Mouse (Mus musculus): Measurements from ENCODE around the gene Pcnx4. TPM values are rescaled to one million over a fixed set of nuclear protein-coding genes. Genes with fewer than 3 reads are reported as not detected.
A peak's percentile ranks its signal among the peaks of the same experiment; 100 is the strongest.
"Not testable (repeated sequence)": the region's sequence is repeated elsewhere in the genome, so short reads cannot be mapped to it uniquely, and the experiment has no call there.

Pcnx4 gene
- polyA plus RNA-seq, 1 experiment from 2014 or later = 26.0 TPM

DNA sequence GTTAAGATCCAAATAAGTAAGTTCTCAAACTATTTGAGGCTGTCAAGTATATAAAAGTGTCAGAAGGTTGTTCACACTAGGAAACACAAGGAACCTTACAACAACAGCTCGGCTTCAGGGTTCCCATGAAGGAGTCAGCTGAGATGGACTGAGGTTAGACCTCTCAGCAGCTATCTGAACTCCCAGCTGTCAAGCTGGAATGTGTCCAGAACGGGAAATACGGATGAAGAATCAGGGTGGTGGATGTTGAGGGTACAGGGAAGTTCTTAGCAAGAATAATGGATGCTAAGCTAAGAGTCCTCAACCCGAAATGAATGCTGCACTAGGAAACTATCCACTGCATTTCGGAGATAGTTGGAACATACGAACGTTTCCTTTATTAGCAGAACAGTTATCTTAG lies 3.9 kb upstream of the Pcnx4 start:
- Histone ChIP-seq H3K4me2 (no peak overlapping the region), H3K4me3 (no peak overlapping the region), H3K4me1 (peaks cover 8% of the 10 kb centered on the region), H3K36me3 (replicated peaks) (no peaks in the 10 kb centered on the region), H3K27ac (no peak overlapping the region), H3K9ac (no peak overlapping the region), H3K27me3 (replicated peaks) (no peaks in the 10 kb centered on the region), H3K9me3 (no peaks in the 10 kb centered on the region)
- no peak for ATAC-seq (replicated peaks)
- 85% methylated on average over 7 of the region's 7 CpGs for WGBS

- H3K4me2 ChIP-seq = no peak overlapping the region
- no peaks in the 10 kb centered on the region for H3K36me3 ChIP-seq (replicated peaks)
- H3K9ac ChIP-seq = no peak overlapping the region
- no peak overlapping the region for H3K27ac ChIP-seq
- 85% methylated on average over 6 of the region's 6 CpGs for WGBS
- no peaks in the 10 kb centered on the region for H3K27me3 ChIP-seq (replicated peaks)
- no peak overlapping the region for H3K4me3 ChIP-seq
- no peak for ATAC-seq (replicated peaks)
- H3K9me3 ChIP-seq = no peaks in the 10 kb centered on the region
- H3K4me1 ChIP-seq = peaks cover 12% of the 10 kb centered on the region
These were observed 2.2 kb upstream of the Pcnx4 start for GRCm38 (mm10) chr12:72533986-72534385.

- H3K4me1 ChIP-seq = peaks cover 12% of the 10 kb centered on the region
- H3K9me3 ChIP-seq = no peaks in the 10 kb centered on the region
- peak overlapping the region; percentile 79 for H3K4me3 ChIP-seq
- peak overlapping the region; percentile 74 for H3K9ac ChIP-seq
- 37% methylated on average over 3 of the region's 3 CpGs for WGBS
- H3K27me3 ChIP-seq (replicated peaks) = no peaks in the 10 kb centered on the region
- H3K36me3 ChIP-seq (replicated peaks) = no peaks in the 10 kb centered on the region; the same call in 1 of the 2 replicates
- peak overlapping the region; percentile 58 for H3K4me2 ChIP-seq
- ATAC-seq (replicated peaks) = no peak
- H3K27ac ChIP-seq = peak overlapping the region; percentile 71
These were observed 584 bp upstream of the Pcnx4 start for GRCm38 (mm10) chr12:72535599-72535998.

GRCm38 (mm10) chr12:72538571-72538970 lies 2.4 kb downstream of the Pcnx4 start:
- WGBS = 89% methylated on average over 10 of the region's 10 CpGs
- no peaks in the 10 kb centered on the region for H3K9me3 ChIP-seq
- H3K4me3 ChIP-seq = no peak overlapping the region
- no peak for ATAC-seq (replicated peaks)
- H3K4me1 ChIP-seq = peaks cover 12% of the 10 kb centered on the region
- H3K27ac ChIP-seq = no peak overlapping the region
- peaks cover 4% of the 10 kb centered on the region; the same call in 1 of the 2 replicates for H3K36me3 ChIP-seq (replicated peaks)
- H3K9ac ChIP-seq = no peak overlapping the region
- no peaks in the 10 kb centered on the region for H3K27me3 ChIP-seq (replicated peaks)
- no peak overlapping the region for H3K4me2 ChIP-seq

GRCm38 (mm10) chr12:72554347-72554746 lies 18.2 kb downstream of the Pcnx4 start:
- Histone ChIP-seq H3K27me3 (replicated peaks) (no peaks in the 10 kb centered on the region), H3K9me3 (no peaks in the 10 kb centered on the region), H3K9ac (no peak overlapping the region), H3K4me2 (no peak overlapping the region), H3K4me3 (no peak overlapping the region), H3K36me3 (replicated peaks) (no peaks in the 10 kb centered on the region), H3K27ac (no peak overlapping the region), H3K4me1 (no peaks in the 10 kb centered on the region)
- WGBS = 64% methylated on average over 4 of the region's 4 CpGs
- no peak for ATAC-seq (replicated peaks)

DNA sequence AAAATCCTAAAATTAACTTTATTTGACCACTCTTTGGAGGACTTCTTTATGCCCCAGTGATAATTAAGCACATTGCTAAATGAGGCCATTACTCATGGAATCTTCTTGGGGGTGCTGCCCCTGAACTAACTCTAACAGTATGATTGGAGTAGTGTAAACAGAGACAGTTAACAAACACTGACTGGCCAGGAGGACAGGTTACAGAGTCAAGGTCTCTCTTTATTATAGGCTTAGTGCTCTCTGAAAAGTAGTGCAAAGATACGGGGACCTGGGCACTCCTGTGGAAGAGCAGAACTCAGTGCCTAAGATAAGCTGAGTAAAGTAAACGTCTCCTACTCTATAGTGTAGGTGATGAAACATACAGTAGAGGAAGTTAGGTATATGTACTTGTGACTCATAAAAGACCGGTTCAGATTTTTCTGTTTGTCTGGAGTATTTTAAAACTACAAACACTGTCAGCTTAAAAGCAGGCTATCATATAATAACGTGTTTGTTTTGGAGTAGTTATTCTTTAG lies 28.2 kb downstream of the Pcnx4 start:
- Histone ChIP-seq H3K4me3 (no peak overlapping the region), H3K27me3 (replicated peaks) (no peaks in the 10 kb centered on the region), H3K4me1 (no peaks in the 10 kb centered on the region)

GRCm38 (mm10) chr12:72582021-72582420 lies 45.8 kb downstream of the Pcnx4 start:
- 95% methylated on average over 3 of the region's 3 CpGs for WGBS
- Histone ChIP-seq H3K27me3 (replicated peaks) (no peaks in the 10 kb centered on the region), H3K36me3 (replicated peaks) (0 out of 2 replicates have a peak, but pooled peaks cover 6% of the 10 kb centered on the region), H3K4me1 (no peaks in the 10 kb centered on the region), H3K9me3 (no peaks in the 10 kb centered on the region), H3K9ac (no peak overlapping the region), H3K27ac (no peak overlapping the region), H3K4me2 (no peak overlapping the region), H3K4me3 (no peak overlapping the region)
- no peak for ATAC-seq (replicated peaks)

More for the DNA sequence above, 28.2 kb downstream of the Pcnx4 start:
- WGBS = 90% methylated on average over 4 of the region's 4 CpGs
- Histone ChIP-seq H3K27ac (no peak overlapping the region), H3K4me2 (no peak overlapping the region), H3K9me3 (no peaks in the 10 kb centered on the region), H3K36me3 (replicated peaks) (0 out of 2 replicates have a peak, but pooled peaks cover 3% of the 10 kb centered on the region), H3K9ac (no peak overlapping the region)
- no peak for ATAC-seq (replicated peaks)

GRCm38 (mm10) chr12:72583099-72583498 lies 46.9 kb downstream of the Pcnx4 start:
- no peaks in the 10 kb centered on the region for H3K4me1 ChIP-seq
- no peaks in the 10 kb centered on the region for H3K27me3 ChIP-seq (replicated peaks)
- no peak overlapping the region for H3K4me2 ChIP-seq
- H3K9ac ChIP-seq = no peak overlapping the region
- H3K9me3 ChIP-seq = no peaks in the 10 kb centered on the region
- ATAC-seq (replicated peaks) = no peak
- H3K36me3 ChIP-seq (replicated peaks) = 0 out of 2 replicates have a peak, but pooled peaks cover 6% of the 10 kb centered on the region
- WGBS = 92% methylated on average over 2 of the region's 2 CpGs
- H3K27ac ChIP-seq = no peak overlapping the region
- H3K4me3 ChIP-seq = no peak overlapping the region

- H3K36me3 ChIP-seq (replicated peaks) = no peaks in the 10 kb centered on the region
- no peak overlapping the region for H3K27ac ChIP-seq
- no peak overlapping the region for H3K4me2 ChIP-seq
- H3K9ac ChIP-seq = no peak overlapping the region
- H3K4me3 ChIP-seq = no peak overlapping the region
- no peaks in the 10 kb centered on the region for H3K9me3 ChIP-seq
- WGBS = 95% methylated on average over 1 of the region's 1 CpGs
- H3K4me1 ChIP-seq = no peaks in the 10 kb centered on the region
- ATAC-seq (replicated peaks) = no peak
- no peaks in the 10 kb centered on the region for H3K27me3 ChIP-seq (replicated peaks)
These were observed 49.2 kb downstream of the Pcnx4 start for GRCm38 (mm10) chr12:72585339-72585738.

GRCm38 (mm10) chr12:72592991-72593390 lies 56.8 kb downstream of the Pcnx4 start:
- Histone ChIP-seq H3K27me3 (replicated peaks) (no peaks in the 10 kb centered on the region), H3K36me3 (replicated peaks) (no peaks in the 10 kb centered on the region), H3K4me3 (no peak overlapping the region), H3K9me3 (no peaks in the 10 kb centered on the region), H3K4me1 (no peaks in the 10 kb centered on the region), H3K27ac (no peak overlapping the region), H3K9ac (no peak overlapping the region), H3K4me2 (no peak overlapping the region)
- ATAC-seq (replicated peaks) = no peak

- H3K27ac ChIP-seq = no peak overlapping the region
- H3K36me3 ChIP-seq (replicated peaks) = no peaks in the 10 kb centered on the region
- no peak for ATAC-seq (replicated peaks)
- 62% methylated on average over 2 of the region's 2 CpGs for WGBS
- no peak overlapping the region for H3K4me3 ChIP-seq
- no peak overlapping the region for H3K4me2 ChIP-seq
- H3K27me3 ChIP-seq (replicated peaks) = no peaks in the 10 kb centered on the region
- H3K9ac ChIP-seq = no peak overlapping the region
- no peaks in the 10 kb centered on the region for H3K9me3 ChIP-seq
- H3K4me1 ChIP-seq = no peaks in the 10 kb centered on the region
These were observed 57.8 kb downstream of the Pcnx4 start for GRCm38 (mm10) chr12:72594001-72594400.

GRCm38 (mm10) chr12:72598731-72599130 lies 62.5 kb downstream of the Pcnx4 start:
- H3K27ac ChIP-seq; H3K4me3 ChIP-seq; H3K4me2 ChIP-seq; H3K4me1 ChIP-seq; ATAC-seq (replicated peaks); H3K9me3 ChIP-seq; H3K36me3 ChIP-seq (replicated peaks); H3K27me3 ChIP-seq (replicated peaks); H3K9ac ChIP-seq: not testable (repeated sequence)
- WGBS = 90% methylated on average over 2 of the region's 2 CpGs

DNA sequence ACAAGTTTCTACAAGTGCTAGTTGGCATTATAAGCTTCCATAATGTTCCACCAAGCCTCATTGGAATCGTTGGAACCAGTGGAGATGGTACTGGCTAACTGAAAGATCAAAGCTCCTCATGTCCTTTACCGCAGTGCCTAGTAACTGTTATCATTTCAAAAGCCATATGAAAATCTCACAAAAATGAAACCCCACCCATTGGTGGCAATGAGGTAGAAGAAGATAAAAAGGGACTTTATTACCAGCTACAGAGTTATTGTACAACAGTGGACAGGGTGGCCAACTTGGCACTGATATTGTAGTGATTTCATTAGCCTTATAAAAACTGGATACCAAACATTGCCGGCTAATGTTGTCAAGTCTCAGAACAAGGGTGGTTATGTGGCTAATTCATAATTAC lies 75.9 kb downstream of the Pcnx4 start:
- WGBS = 89% methylated on average over 3 of the region's 3 CpGs
- ATAC-seq (replicated peaks) = no peak
- Histone ChIP-seq H3K9ac (no peak overlapping the region), H3K36me3 (replicated peaks) (no peaks in the 10 kb centered on the region), H3K4me3 (no peak overlapping the region), H3K4me1 (no peaks in the 10 kb centered on the region), H3K4me2 (no peak overlapping the region), H3K27ac (no peak overlapping the region), H3K27me3 (replicated peaks) (no peaks in the 10 kb centered on the region), H3K9me3 (no peaks in the 10 kb centered on the region)

Measured in midbrain, embryonic 15.5 days (tissue).